Mouse (Mus musculus) olfactory bulb, adult 2 months (tissue): ENCODE data around the gene Trappc2l.

ENCODE experiments used
- CTCF ChIP-seq: fragments of 200-500 bp; IDR thresholded peaks from 2 replicates; pipeline ENCODE4 v1.5.1; 2012; ENCODE audit warnings: low read depth, mild to moderate bottlenecking, low read length, moderate library complexity; ENCODE audit not compliant: insufficient read depth
- POLR2A ChIP-seq: fragments of 200-500 bp; IDR thresholded peaks from 2 replicates; pipeline ENCODE4 v1.6.1; 2012; ENCODE audit warnings: mild to moderate bottlenecking, low read depth, low read length, moderate library complexity; ENCODE audit not compliant: insufficient read depth

- no peak for TF ChIP-seq CTCF
- TF ChIP-seq POLR2A, result no peak
These were observed 49.7 kb downstream of the Trappc2l start for GRCm38 (mm10) chr8:122661138-122661537.
